Mouse (Mus musculus) midbrain, embryonic 11.5 days (tissue): ENCODE results near the gene Pus7l. TPM values are rescaled to one million over a fixed set of nuclear protein-coding genes. Genes with fewer than 3 reads are reported as not detected.
A peak's percentile ranks its signal among the peaks of the same experiment; 100 is the strongest.
"Not testable (repeated sequence)": the region's sequence is repeated elsewhere in the genome, so short reads cannot be mapped to it uniquely, and the experiment has no call there.

ENCODE experiments used
- ATAC-seq: fragments of 200-750 bp; cut with Nextera tagmentation; 2 replicates; pipeline ENCODE4 v1.8.0; 2017; ENCODE audit warnings: moderate TSS enrichment, moderate library complexity; ENCODE audit not compliant: low FRiP score
- DNase-seq: peaks from one replicate; pipeline ENCODE4 v3.0.0; 2015; ENCODE audit warnings: low spot score; ENCODE audit errors: missing footprints
- H3K27ac ChIP-seq: fragments of 300-500 bp; sonication (generic); 2 replicates; pipeline ENCODE4 v1.5.1; 2014; ENCODE audit warnings: low read depth, low read length
- H3K27me3 ChIP-seq: fragments of 300-500 bp; sonication (generic); 2 replicates; pipeline ENCODE4 v1.6.1; 2014; ENCODE audit warnings: mild to moderate bottlenecking, low read length, moderate library complexity, mixed read lengths; ENCODE audit not compliant: control insufficient read depth, insufficient read depth
- H3K36me3 ChIP-seq: fragments of 300-500 bp; sonication (generic); 2 replicates; pipeline ENCODE4 v1.6.1; 2014; ENCODE audit warnings: mild to moderate bottlenecking, low read length, moderate library complexity, mixed read lengths; ENCODE audit not compliant: control insufficient read depth, insufficient read depth
- H3K4me1 ChIP-seq: fragments of 300-500 bp; sonication (generic); 2 replicates; pipeline ENCODE4 v1.6.1; 2014; ENCODE audit warnings: low read length; ENCODE audit not compliant: control insufficient read depth, insufficient read depth
- H3K4me2 ChIP-seq: fragments of 300-500 bp; sonication (generic); 2 replicates; pipeline ENCODE4 v1.6.1; 2014; ENCODE audit warnings: mild to moderate bottlenecking, moderate library complexity
- H3K4me3 ChIP-seq: fragments of 300-500 bp; sonication (generic); 2 replicates; pipeline ENCODE4 v1.5.1; 2014; ENCODE audit warnings: low read depth, low read length
- H3K9ac ChIP-seq: fragments of 300-500 bp; sonication (generic); 2 replicates; pipeline ENCODE4 v1.6.1; 2014; ENCODE audit warnings: low read length
- H3K9me3 ChIP-seq: fragments of 300-500 bp; sonication (generic); 2 replicates; pipeline ENCODE4 v1.6.1; 2016; ENCODE audit warnings: low read length; ENCODE audit not compliant: control insufficient read depth
- WGBS: fragments of 180-500 bp; shearing (Covaris S2); extraction: QIAGEN DNeasy Blood & Tissue Kit; methylation state at CpG from one replicate; pipeline ENCODE4 v1.1.7; 2014; 5-methylcytosine and 5-hydroxymethylcytosine counted together
- polyA plus RNA-seq: library from polyadenylated mRNA; unstranded; fragments of >200 nt; fragmentation: Nextera tagmentation; extraction: Ambion mirVana; gene quantifications from 2 replicates; pipeline ENCODE4 v1.2.1, GENCODE M21; 2014

Gene Pus7l
- polyA plus RNA-seq, 1 experiment from 2014 or later: 7.9 TPM

- not testable (repeated sequence) for H3K9me3 ChIP-seq, H3K9ac ChIP-seq, H3K4me1 ChIP-seq, H3K4me2 ChIP-seq, H3K27me3 ChIP-seq, ATAC-seq, H3K27ac ChIP-seq, H3K36me3 ChIP-seq, DNase-seq, H3K4me3 ChIP-seq
- WGBS: 84% methylated on average over 2 of the region's 2 CpGs
Observed at GRCm38 (mm10) chr15:94488028-94488427, 55.3 kb downstream of the Pus7l start.

- no peak for DNase-seq
- WGBS: 93% methylated on average over 2 of the region's 2 CpGs
- Histone ChIP-seq H3K4me3 (no peak overlapping the region), H3K4me1 (no peaks in the 10 kb centered on the region), H3K9me3 (no peaks in the 10 kb centered on the region), H3K36me3 (no peaks in the 10 kb centered on the region), H3K27me3 (no peaks in the 10 kb centered on the region), H3K9ac (no peak overlapping the region), H3K27ac (no peak overlapping the region), H3K4me2 (no peak overlapping the region)
- no peak for ATAC-seq
Observed at GRCm38 (mm10) chr15:94482555-94482954, 60.8 kb downstream of the Pus7l start.

- no peak for DNase-seq
- WGBS: 93% methylated on average over 4 of the region's 4 CpGs
- H3K4me1 ChIP-seq: no peaks in the 10 kb centered on the region
Observed at GRCm38 (mm10) chr15:94480792-94481191, 62.6 kb downstream of the Pus7l start.

GRCm38 (mm10) chr15:94480248-94480647 is 63.1 kb downstream of the Pus7l start:
- Histone ChIP-seq H3K4me3 (no peak overlapping the region), H3K9me3 (no peaks in the 10 kb centered on the region), H3K4me2 (no peak overlapping the region), H3K4me1 (no peaks in the 10 kb centered on the region), H3K36me3 (no peaks in the 10 kb centered on the region), H3K9ac (no peak overlapping the region), H3K27ac (no peak overlapping the region), H3K27me3 (no peaks in the 10 kb centered on the region)
- 93% methylated on average over 5 of the region's 5 CpGs for WGBS
- DNase-seq: peak; percentile 84
- no peak for ATAC-seq

More at GRCm38 (mm10) chr15:94480792-94481191, 62.6 kb downstream of the Pus7l start:
- no peak for ATAC-seq
- no peak overlapping the region for H3K9ac ChIP-seq
- H3K4me2 ChIP-seq: no peak overlapping the region
- no peaks in the 10 kb centered on the region for H3K36me3 ChIP-seq
- H3K27ac ChIP-seq: no peak overlapping the region
- no peak overlapping the region for H3K4me3 ChIP-seq
- H3K9me3 ChIP-seq: no peaks in the 10 kb centered on the region
- H3K27me3 ChIP-seq: no peaks in the 10 kb centered on the region

- ATAC-seq (no peak), DNase-seq (no peak)
- no peaks in the 10 kb centered on the region for H3K36me3 ChIP-seq
- no peak overlapping the region for H3K4me3 ChIP-seq
- H3K9ac ChIP-seq: no peak overlapping the region
- no peaks in the 10 kb centered on the region for H3K9me3 ChIP-seq
- no peak overlapping the region for H3K4me2 ChIP-seq
- H3K27ac ChIP-seq: no peak overlapping the region
- WGBS: 76% methylated on average over 3 of the region's 3 CpGs
- no peaks in the 10 kb centered on the region for H3K27me3 ChIP-seq
- H3K4me1 ChIP-seq: no peaks in the 10 kb centered on the region
Observed at GRCm38 (mm10) chr15:94479513-94480136, 63.7 kb downstream of the Pus7l start.

- DNase-seq (no peak), ATAC-seq (no peak)
- no peak overlapping the region for H3K4me3 ChIP-seq
- WGBS: 23% methylated on average over 13 of the region's 13 CpGs
- H3K9ac ChIP-seq: no peak overlapping the region
- no peaks in the 10 kb centered on the region; the same call in 1 of the 2 replicates for H3K9me3 ChIP-seq
- H3K27me3 ChIP-seq: no peaks in the 10 kb centered on the region
- no peak overlapping the region for H3K4me2 ChIP-seq
- no peaks in the 10 kb centered on the region for H3K4me1 ChIP-seq
- no peak overlapping the region for H3K27ac ChIP-seq
- H3K36me3 ChIP-seq: no peaks in the 10 kb centered on the region
Observed at GRCm38 (mm10) chr15:94478706-94479105, 64.6 kb downstream of the Pus7l start.

- Histone ChIP-seq H3K27ac (no peak overlapping the region), H3K4me1 (no peaks in the 10 kb centered on the region), H3K4me2 (no peak overlapping the region), H3K36me3 (no peaks in the 10 kb centered on the region), H3K9ac (no peak overlapping the region), H3K27me3 (no peaks in the 10 kb centered on the region), H3K9me3 (no peaks in the 10 kb centered on the region; the same call in 1 of the 2 replicates), H3K4me3 (no peak overlapping the region)
- no peak for DNase-seq
- 24% methylated on average over 7 of the region's 7 CpGs for WGBS
- 0 out of 2 replicates have a peak, but pooled peaks have one; percentile 22 for ATAC-seq
Observed at GRCm38 (mm10) chr15:94477287-94477686, 66.1 kb downstream of the Pus7l start.

GRCm38 (mm10) chr15:94475975-94476374 is 67.4 kb downstream of the Pus7l start:
- no peak overlapping the region for H3K4me3 ChIP-seq
- H3K4me2 ChIP-seq: no peak overlapping the region
- no peaks in the 10 kb centered on the region for H3K36me3 ChIP-seq
- H3K4me1 ChIP-seq: no peaks in the 10 kb centered on the region
- DNase-seq (no peak), ATAC-seq (no peak)
- no peaks in the 10 kb centered on the region for H3K27me3 ChIP-seq
- no peaks in the 10 kb centered on the region; the same call in 1 of the 2 replicates for H3K9me3 ChIP-seq
- H3K9ac ChIP-seq: no peak overlapping the region
- no peak overlapping the region for H3K27ac ChIP-seq
- WGBS: 93% methylated on average over 5 of the region's 5 CpGs
